Mouse (Mus musculus) ES-E14 (cell line): ENCODE measurements around the gene Rab3c.

Experiments used
- MAFK ChIP-seq: IDR thresholded peaks from 2 replicates; pipeline ENCODE4 v1.6.1; 2014; ENCODE audit warnings: mild to moderate bottlenecking, low read depth, low read length, inconsistent platforms; ENCODE audit not compliant: insufficient read depth
- ZC3H11A ChIP-seq: IDR thresholded peaks from 2 replicates; pipeline ENCODE4 v1.6.1; 2012; ENCODE audit warnings: low read depth, mild to moderate bottlenecking, inconsistent platforms, low read length, borderline replicate concordance
- ZNF384 ChIP-seq: IDR thresholded peaks from 2 replicates; pipeline ENCODE4 v1.6.1; 2012; ENCODE audit warnings: low read depth, low read length, inconsistent platforms

GRCm38 (mm10) chr13:110260649-110261048 is 20.1 kb downstream of the Rab3c start:
- TF ChIP-seq ZNF384 = no peak
- no peak for TF ChIP-seq ZC3H11A
- no peak for TF ChIP-seq MAFK
